Mouse (Mus musculus): Measurements from ENCODE around the gene Gm10053. TPM values are rescaled to one million over a fixed set of nuclear protein-coding genes. Genes with fewer than 3 reads are reported as not detected.

Gm10053 gene
- total RNA-seq, 2 experiments from 2014 or later, result 523 to 532 TPM

DNA sequence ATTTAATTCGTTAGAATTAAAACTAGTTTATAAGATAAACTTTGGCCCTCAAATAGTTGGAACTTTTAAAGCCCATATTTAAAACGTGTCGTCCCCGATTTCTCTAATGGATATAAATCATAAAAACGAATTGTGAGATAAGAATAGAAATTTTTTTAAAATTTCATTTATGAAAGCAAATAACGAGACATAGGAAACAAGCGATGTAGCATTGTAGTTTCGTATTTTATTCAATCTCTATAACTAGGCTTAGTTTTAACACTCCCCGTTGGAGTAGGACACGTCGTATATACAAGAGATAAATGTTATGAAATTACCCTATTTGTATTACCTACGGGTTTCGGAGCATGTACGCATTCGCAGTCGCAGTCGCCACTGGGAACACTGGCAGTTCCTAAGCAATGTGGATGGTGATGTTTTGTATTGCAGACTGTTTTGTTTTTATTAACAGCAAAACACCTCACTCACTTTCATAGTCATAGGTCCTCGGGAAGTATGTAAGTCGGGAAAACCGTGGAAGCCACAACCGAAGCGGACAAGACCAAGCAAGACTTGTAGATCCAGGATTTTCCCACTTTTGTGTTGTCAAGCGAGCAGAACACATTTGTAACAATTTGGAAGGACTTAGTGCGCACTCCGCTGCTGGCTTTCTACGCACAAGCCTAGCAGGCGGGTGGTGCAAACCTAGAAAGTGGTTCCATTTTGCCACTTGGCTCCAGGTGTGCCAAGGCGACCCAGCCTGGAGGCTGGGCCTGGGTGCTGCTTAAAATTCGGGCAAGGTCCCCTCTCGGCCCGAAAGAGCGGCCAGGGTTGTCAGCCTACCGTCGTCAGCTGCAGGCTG lies 23.5 kb downstream of the Gm10053 start:
- intact Hi-C loops (cut with DNase I), result no loop called here
- DNase-seq, result no peak

DNA sequence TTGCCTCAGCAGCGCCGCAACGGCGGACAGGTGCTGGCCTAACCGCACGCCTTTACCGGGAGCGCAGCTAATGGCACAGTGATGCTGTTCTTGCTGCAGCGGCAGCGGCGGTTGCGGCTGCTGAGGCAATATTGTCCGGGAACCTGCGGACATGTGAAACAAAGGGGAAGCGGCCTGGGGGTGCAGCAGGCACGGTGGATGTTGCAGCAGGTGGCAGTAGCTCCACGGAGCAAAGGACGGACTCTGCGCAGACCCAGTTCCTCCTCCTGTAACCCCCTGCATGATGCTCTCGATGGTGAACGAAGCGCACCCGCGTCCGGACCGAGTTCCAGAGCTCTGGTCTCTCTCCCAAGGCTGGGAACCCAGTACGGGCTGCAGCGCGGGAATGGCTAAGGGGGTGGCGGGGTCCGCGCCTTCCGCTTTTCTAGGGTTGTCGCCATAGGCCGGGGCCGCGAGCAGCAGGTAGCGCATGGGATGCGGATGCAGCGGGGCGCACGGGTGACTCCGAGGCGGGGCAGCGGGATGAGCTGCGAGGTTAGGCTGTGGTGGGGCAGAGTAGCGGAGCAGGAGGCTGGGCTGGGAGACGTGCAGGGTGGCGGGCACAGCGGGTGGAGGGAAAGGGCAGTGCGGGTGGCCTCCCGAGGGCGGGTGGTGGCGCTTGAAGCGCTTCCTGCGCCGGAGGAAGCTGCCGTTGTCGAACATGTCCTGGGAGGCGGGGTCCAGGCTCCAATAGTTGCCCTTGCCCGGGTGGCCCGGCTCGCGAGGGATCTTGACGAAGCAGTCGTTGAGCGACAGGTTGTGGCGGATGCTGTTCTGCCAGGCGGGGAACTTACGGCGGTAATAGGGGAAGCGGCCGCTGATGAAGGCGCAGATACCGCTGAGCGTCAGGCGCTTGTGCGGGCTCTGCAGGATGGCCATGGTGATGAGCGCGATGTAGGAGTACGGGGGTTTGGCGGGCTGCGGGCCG lies 24.4 kb downstream of the Gm10053 start:
- no peak for DNase-seq
- intact Hi-C loops (cut with DNase I), result no loop called here

DNA sequence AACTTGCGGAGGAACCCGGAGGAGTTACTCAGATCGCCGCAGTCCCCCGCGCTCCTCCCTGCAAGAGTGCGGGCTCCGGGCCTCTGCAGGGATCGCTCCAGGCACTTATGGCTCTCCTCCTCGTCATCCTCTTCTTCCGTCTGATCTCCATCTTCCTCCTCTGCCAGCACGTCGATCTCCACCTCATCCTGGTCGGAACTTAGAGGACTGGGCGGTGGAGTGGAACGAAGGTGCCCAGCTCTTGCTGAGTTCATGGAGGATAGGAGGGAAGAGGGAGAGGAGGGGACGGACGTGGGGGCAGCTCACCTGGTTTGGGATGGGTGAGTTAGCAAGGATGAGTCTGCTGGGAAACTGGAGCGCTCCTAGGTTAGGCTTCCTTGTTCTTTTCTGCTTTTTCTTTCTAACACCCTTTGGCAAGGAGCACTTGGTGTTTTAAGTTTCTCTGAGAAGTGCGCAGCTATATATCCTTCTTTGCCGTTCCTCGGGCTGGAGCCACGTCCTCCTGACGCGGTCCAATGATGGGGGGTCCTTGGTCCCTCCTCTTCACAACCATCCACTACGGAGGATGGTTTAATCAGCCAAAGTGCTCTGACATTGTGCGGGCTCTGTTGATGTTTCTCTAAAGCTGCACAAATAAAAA lies 25.2 kb downstream of the Gm10053 start, which contains the start of gene Foxd4:
Foxd4 (minus strand) TSS at position 617 of the 640 bp plus-strand sequence.
- intact Hi-C loops (cut with DNase I), result no loop called here
- no peak for DNase-seq

DNA sequence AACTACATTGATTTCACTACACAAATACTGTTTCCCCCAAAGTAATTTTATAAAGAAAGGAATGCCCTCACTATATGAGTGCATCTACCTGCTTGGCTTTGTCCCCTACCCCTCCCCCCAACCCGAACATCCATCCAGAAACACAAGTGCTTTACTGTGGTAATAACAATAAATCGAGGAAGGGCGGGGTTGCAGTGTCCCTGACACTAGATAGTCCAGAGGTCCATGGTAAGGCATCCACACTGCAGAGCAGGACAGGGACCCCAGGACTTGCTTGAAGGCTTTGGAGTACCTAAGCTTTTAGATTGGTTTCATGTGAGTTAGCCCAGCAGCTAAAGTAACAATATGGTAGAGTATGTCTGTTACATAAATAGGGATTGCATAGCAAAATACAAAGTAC lies 26.2 kb downstream of the Gm10053 start:
- intact Hi-C loops (cut with DNase I), result no loop called here
- DNase-seq, result no peak

DNA sequence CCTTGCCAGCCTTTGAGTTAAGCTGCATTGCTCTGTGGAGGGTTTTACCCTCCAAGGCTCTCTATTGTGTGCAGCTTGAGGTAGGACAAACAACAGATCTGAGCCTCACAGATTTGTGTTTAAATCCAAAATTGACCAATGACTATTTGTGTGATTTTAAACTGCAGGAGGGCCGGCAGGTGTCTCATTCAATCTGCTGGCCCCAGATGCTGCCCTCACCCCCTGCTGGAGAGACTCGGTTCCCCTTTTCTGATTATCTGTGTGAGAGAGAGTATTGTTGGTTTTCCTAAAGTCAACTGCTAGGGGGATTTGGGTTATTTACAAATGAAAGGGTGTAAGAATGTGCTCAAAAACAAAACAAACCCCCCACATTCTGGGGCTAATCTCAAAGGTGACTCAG lies 26.8 kb downstream of the Gm10053 start:
- intact Hi-C loops (cut with DNase I), result no loop called here
- no peak for DNase-seq

DNA sequence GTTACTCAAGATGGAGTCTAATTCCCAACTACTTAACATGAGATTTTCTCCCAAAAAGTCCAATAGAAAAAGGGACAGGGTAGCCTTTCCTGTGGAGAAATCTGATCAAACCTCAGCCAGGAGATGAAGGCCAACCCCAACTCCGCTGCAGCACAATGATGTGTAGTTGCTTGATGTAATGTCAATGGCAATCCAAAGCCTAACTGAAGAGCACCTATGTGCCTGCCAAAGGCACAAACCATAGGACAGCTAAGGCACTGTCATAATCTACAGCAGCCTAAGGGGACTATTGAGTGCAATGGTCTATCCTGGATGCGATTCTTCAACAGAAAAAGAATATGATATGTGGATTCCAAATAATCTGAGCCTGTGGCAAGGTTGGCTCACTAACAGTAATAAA lies 27.3 kb downstream of the Gm10053 start:
- no peak for DNase-seq
- intact Hi-C loops (cut with DNase I), result no loop called here

DNA sequence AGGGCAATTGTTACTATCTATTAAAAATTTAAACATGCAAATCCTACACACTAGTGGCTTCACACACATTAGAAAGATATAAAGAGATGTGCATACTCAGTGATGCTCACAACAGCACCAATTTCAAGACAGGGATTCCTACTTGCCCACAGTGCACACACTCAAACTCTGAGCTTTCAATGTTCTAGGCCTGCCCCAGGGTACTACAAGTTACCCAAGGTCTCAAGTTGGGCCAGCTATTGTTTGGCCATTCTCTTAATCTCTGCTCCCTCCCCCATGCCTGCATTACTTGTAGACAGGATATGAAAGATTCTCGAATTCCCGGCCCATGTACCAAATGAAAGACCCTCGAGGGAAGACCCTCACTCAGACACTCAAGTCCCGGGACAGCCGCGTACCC lies 32.2 kb downstream of the Gm10053 start:
- no peak for DNase-seq

DNA sequence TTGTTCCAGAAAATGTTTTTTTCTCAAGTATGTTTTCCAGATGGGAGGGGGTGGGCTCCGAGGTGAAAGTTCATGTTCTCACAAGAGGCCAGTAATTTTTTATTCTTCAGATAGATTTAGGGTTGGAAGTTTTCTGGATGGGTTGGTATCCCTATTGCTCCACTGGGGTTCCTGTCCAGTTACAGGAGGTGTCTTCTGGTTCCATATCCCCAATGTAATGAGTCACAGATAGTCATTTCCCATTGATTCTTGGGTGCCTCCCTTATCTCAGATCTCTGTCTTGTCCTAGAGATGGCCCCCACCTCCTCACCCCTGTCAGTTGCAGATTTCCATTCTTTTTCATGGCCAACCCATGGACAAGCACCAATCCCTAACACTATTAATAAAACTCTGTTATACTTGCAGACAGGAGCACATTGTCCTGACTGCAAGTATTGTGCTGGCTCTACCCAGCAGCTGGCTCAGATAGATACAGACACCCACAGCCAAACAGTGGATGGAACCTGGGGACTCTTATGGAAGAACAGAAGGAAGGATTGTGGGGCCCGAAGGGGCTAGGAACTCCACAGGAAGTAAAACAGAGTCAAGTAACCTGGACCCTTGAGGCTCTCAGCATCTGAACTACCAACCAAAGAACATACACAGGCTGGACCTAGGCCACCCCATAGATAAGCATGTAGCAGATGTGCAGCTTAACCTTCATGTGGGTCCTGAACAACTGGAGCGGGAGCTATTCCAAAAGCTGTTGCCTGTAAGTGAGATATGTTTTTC lies 33.1 kb downstream of the Gm10053 start:
- intact Hi-C loops (cut with DNase I), result no loop called here
- DNase-seq, result no peak

More for the DNA sequence above, 32.2 kb downstream of the Gm10053 start:
- intact Hi-C loops (cut with DNase I), result no loop called here

DNA sequence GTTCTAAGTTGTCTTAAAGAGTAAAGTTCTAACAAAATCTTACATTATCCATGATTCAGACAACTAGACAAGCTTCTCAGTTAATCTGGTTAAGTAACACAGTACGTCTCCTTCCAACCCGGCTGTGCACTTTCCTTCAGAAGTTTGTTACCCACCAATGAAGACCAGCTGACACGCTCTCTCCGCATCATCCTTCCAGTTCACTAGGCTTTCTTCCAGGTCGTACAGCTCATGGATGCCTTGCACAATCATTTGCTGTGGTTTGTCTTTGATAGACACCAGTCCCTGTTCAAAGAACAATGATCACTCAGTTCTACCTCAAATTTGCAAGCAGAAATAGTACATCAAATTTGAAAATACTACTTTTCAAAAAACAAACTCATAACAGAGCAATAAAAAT lies 45.4 kb downstream of the Gm10053 start:
- intact Hi-C loops (cut with DNase I), result no loop called here
- DNase-seq, result no peak

Other genes with a start within 250 kb of the Gm10053 start
- gene Tmem252, start 201.7 kb upstream of the Gm10053 start, total RNA-seq (2021), result under 1 TPM; 0.12 to 0.13 TPM
- gene Pgm5, start 13.8 kb upstream of the Gm10053 start, total RNA-seq (2021), result 10 to 100 TPM in 1 of 2 experiments, 1 to 10 TPM in 1; 9.0 to 10.6 TPM
- gene Foxd4, start 25.5 kb downstream of the Gm10053 start, total RNA-seq (2021), result not detected
- 10 to 100 TPM; 13.3 to 15.1 TPM for gene Cbwd1, start 85.9 kb downstream of the Gm10053 start, total RNA-seq (2021)
- gene Dock8, start 123.8 kb downstream of the Gm10053 start, total RNA-seq (2021), result 1 to 10 TPM; 3.1 to 3.8 TPM

All from gastrocnemius, postnatal 36 days (tissue).